Mouse (Mus musculus) embryonic stem cell, embryonic (primary cell): ENCODE measurements around the gene Bysl.

Source experiments
- CTCF ChIA-PET, 4 experiments: fragments of 300-600 bp in 2 of 4; fragments of 350-600 bp in 2 of 4; sonication (Branson Sonifier 250); formaldehyde crosslinking; loops; one replicate each; lab custom pipeline; 2022; ENCODE audit warnings: inconsistent platforms in 2 of 4; lab: Charles Lee
- POLR2A ChIA-PET, 4 experiments: fragments of 300-600 bp in 2 of 4; fragments of 350-600 bp in 2 of 4; sonication (Branson Sonifier 250); formaldehyde crosslinking; loops; one replicate each; lab custom pipeline; 2022; ENCODE audit warnings: antibody characterized with exemption in 4 of 4, inconsistent platforms in 1 of 4; lab: Charles Lee

Bysl gene

GRCm38 (mm10) chr17:47554621-47555020 is 56.7 kb downstream of the Bysl start:
- ChIA-PET POLR2A (interaction anchor here in 2 of 4 experiments (0.6 to 1.3 kb wide), 5 partner anchors 12 to 147 kb away, joined by 4 to 6 read pairs (median 5); no protein-coding TSS in a partner anchor), CTCF (no interaction called here)

- POLR2A ChIA-PET, result interaction anchor here in 2 of 4 experiments (0.6 to 1.4 kb wide), 3 partner anchors 11 to 90 kb away, joined by 3 to 5 read pairs (median 3); no protein-coding TSS in a partner anchor
- CTCF ChIA-PET, result no interaction called here
These were observed 58.3 kb downstream of the Bysl start for GRCm38 (mm10) chr17:47552994-47553393.

DNA sequence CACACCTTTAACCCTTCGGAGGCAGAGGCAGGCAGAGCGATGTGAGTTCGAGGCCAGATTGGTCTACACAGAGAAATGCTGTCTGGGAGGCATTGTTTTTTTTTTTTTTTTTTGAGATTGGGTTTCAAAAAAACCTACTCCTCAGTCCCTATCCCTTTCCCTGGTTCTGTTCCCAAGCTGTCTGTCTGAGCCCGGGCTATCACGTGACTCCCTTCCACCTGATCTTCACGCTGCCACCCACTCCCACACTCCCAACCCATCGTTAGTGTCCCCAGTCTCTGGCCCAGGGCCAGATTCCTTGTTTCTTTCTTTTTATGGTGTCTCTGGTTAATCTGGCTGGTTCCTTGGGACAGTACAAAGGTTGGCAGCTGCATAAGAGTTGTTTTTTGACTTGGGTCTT is 60.2 kb downstream of the Bysl start:
- POLR2A ChIA-PET, result interaction anchor here in 3 of 4 experiments (0.6 to 2.6 kb wide), 20 partner anchors 8 to 325 kb away, joined by 3 to 12 read pairs (median 3); no protein-coding TSS in a partner anchor
- CTCF ChIA-PET, result interaction anchor here in 1 of 4 experiments (0.7 to 2.0 kb wide), 3 partner anchors 40 to 232 kb away, joined by 3 to 5 read pairs (median 5); no protein-coding TSS in a partner anchor
